ENCODE assay signal across 16 mouse cellular contexts in genomic region chr6:113837740-113838139, GRCm38 (mm10).
"Had no signal": no experiment of that assay in that cellular context is flagged by ENCODE, and none has a peak within 500 bp of the region (broad histone marks: within the 10 kb centered on the region; RNA-seq: fewer than 3 reads in every experiment).

No protein-coding gene starts in this region.

- H3K36me3 ChIP-seq: liver, embryonic 15.5 days; midbrain, embryonic 10.5 days had no signal

- H3K4me3 ChIP-seq: liver, embryonic 15.5 days; midbrain, embryonic 10.5 days; midbrain, embryonic 12.5 days; myocyte; neural tube, embryonic 13.5 days; neural tube, embryonic 15.5 days had no signal

- ATAC-seq: midbrain, embryonic 16.5 days had no signal

- H3K4me1 ChIP-seq: liver, embryonic 15.5 days; midbrain, embryonic 10.5 days; midbrain, embryonic 12.5 days; neural tube, embryonic 13.5 days; neural tube, embryonic 15.5 days had no signal

- DNase-seq: lung, adult 18-20 months; lung, embryonic 14.5 days; lung, postnatal 10 days; lung, postnatal 4 days; midbrain, embryonic 14.5 days; right cerebral cortex, postnatal 14 days; thymus, adult 18-20 months; thymus, postnatal 14 days; thymus, postnatal 36 days had no signal

- H3K9me3 ChIP-seq: liver, embryonic 15.5 days; midbrain, embryonic 10.5 days; midbrain, embryonic 12.5 days; neural tube, embryonic 13.5 days; neural tube, embryonic 15.5 days had no signal

- H3K27me3 ChIP-seq: liver, embryonic 15.5 days; midbrain, embryonic 12.5 days; neural tube, embryonic 13.5 days; neural tube, embryonic 15.5 days had no signal

- H3K27ac ChIP-seq: liver, embryonic 15.5 days; midbrain, embryonic 10.5 days; midbrain, embryonic 12.5 days; neural tube, embryonic 13.5 days; neural tube, embryonic 15.5 days had no signal
